Mouse (Mus musculus) midbrain, embryonic 13.5 days (tissue): ENCODE data around the gene Kcna7. TPM values are rescaled to one million over a fixed set of nuclear protein-coding genes. Genes with fewer than 3 reads are reported as not detected.
A peak's percentile ranks its signal among the peaks of the same experiment; 100 is the strongest.

Experiments used
- ATAC-seq: fragments of 200-750 bp; cut with Nextera tagmentation; 2 replicates; pipeline ENCODE4 v1.8.0; 2017; ENCODE audit warnings: mild to moderate bottlenecking, moderate TSS enrichment, moderate library complexity
- H3K27ac ChIP-seq: fragments of 300-500 bp; sonication (generic); 2 replicates; pipeline ENCODE4 v1.5.1; 2015; ENCODE audit warnings: inconsistent platforms, mild to moderate bottlenecking, moderate library complexity
- H3K27me3 ChIP-seq: fragments of 300-500 bp; sonication (generic); 2 replicates; pipeline ENCODE4 v1.6.1; 2015; ENCODE audit warnings: mild to moderate bottlenecking, inconsistent platforms
- H3K36me3 ChIP-seq: fragments of 300-500 bp; sonication (generic); 2 replicates; pipeline ENCODE4 v1.6.1; 2015; ENCODE audit warnings: mild to moderate bottlenecking, inconsistent platforms
- H3K4me1 ChIP-seq: fragments of 300-500 bp; sonication (generic); replicated peaks from 2 replicates; pipeline ENCODE4 v1.6.1; 2015; ENCODE audit warnings: inconsistent platforms
- H3K4me2 ChIP-seq: fragments of 300-500 bp; sonication (generic); replicated peaks from 2 replicates; pipeline ENCODE4 v1.6.1; 2015; ENCODE audit warnings: moderate library complexity, mild to moderate bottlenecking, inconsistent platforms
- H3K4me3 ChIP-seq: fragments of 300-500 bp; sonication (generic); replicated peaks from 2 replicates; pipeline ENCODE4 v1.5.1; 2015; ENCODE audit warnings: mild to moderate bottlenecking, inconsistent platforms
- H3K9ac ChIP-seq: fragments of 300-500 bp; sonication (generic); replicated peaks from 2 replicates; pipeline ENCODE4 v1.6.1; 2015; ENCODE audit warnings: mild to moderate bottlenecking, inconsistent platforms
- H3K9me3 ChIP-seq: fragments of 300-500 bp; sonication (generic); 2 replicates; pipeline ENCODE4 v1.6.1; 2016; ENCODE audit warnings: mild to moderate bottlenecking, inconsistent platforms
- WGBS: fragments of 180-500 bp; shearing (Covaris S2); methylation state at CpG from one replicate; pipeline ENCODE4 v1.1.7; 2015; 5-methylcytosine and 5-hydroxymethylcytosine counted together
- polyA plus RNA-seq: library from polyadenylated mRNA; unstranded; fragments of >200 nt; fragmentation: Nextera tagmentation; extraction: Ambion mirVana; gene quantifications from 2 replicates; pipeline ENCODE4 v1.2.1, GENCODE M21; 2015

Kcna7 gene
- polyA plus RNA-seq, 1 experiment from 2014 or later: not detected

DNA sequence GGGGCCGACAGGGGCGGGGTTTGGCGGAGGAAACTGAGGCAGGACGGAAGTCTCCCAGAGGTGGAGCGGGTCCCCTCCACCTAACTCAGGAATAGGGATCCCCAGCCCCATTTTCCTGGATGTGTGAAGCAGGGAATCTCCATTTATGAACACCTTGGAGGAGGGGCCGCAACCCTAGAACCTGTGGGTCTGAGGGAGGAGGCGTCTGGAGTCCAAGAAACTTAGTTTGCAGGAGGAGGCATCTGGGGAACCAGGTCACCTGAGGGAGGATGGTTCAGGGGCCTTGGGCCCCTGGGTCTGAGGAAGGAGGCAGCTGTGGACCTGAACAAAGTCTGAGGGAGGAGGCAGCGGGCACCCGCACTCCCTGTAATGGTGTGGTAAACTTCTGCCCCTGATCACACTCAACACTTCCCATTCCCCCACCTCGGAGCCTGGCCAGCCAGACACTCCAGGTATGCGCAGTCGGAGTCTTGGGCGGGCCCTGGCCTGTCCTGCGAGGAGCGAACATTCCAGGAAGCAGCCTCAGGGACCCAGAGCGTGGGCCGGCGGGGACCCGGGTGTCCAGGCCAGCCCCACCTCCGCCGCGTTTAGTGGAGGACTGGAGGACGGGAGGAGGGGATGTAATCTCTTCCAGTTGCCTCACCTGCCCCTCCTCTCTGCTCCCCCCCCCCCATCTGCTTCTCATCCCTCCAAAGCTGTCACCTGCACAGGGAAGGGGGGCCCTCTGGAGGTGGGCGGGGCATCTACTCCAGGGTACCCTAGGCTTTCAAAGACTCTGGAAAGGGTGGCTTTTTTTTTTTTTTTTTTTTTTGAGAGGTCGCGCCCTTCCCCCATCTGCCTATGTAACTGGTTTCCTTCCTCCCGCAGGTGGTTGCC, 8.6 kb downstream of the Kcna7 start:
- ATAC-seq: peak; percentile 46; the same call in 1 of the 2 replicates
- WGBS: 2% methylated on average over 27 of the region's 27 CpGs
- peak overlapping the region; percentile 64 for H3K9ac ChIP-seq

DNA sequence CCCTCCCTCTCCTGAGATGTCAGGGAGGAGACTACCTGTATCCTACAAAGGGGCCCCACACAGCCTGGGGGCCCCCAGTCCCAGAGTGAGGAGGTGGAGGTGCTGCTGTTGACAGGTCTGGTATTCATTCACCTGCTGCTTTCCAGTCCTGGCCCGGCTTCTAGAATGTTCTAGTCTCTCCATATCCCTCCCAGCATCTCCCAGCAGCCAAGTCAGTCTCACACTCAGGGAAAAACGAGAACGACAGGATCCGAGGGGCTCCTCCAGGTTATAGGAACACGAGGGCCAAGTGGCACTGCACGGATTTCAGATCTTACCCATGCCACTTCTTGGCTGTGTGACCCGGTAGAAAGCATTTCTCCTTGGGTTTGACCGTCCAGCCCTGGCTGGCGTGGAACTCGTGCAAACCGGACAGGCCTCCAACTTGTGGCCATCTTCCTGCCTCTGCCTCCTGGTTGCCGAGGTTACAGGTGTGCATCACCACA, 9.3 kb downstream of the Kcna7 start:
- WGBS: 44% methylated on average over 12 of the region's 12 CpGs
- Histone ChIP-seq H3K9me3 (no peaks in the 10 kb centered on the region), H3K36me3 (no peaks in the 10 kb centered on the region), H3K4me1 (peaks cover 17% of the 10 kb centered on the region), H3K27ac (no peak overlapping the region), H3K27me3 (peaks cover 100% of the 10 kb centered on the region), H3K4me3 (no peak overlapping the region), H3K4me2 (no peak overlapping the region), H3K9ac (no peak overlapping the region)
- ATAC-seq: no peak

More for the DNA sequence above, 8.6 kb downstream of the Kcna7 start:
- Histone ChIP-seq H3K36me3 (no peaks in the 10 kb centered on the region), H3K4me2 (peak overlapping the region; percentile 67), H3K27ac (no peak overlapping the region), H3K9me3 (no peaks in the 10 kb centered on the region), H3K4me1 (peaks cover 17% of the 10 kb centered on the region), H3K4me3 (peak overlapping the region; percentile 41), H3K27me3 (peaks cover 100% of the 10 kb centered on the region)

DNA sequence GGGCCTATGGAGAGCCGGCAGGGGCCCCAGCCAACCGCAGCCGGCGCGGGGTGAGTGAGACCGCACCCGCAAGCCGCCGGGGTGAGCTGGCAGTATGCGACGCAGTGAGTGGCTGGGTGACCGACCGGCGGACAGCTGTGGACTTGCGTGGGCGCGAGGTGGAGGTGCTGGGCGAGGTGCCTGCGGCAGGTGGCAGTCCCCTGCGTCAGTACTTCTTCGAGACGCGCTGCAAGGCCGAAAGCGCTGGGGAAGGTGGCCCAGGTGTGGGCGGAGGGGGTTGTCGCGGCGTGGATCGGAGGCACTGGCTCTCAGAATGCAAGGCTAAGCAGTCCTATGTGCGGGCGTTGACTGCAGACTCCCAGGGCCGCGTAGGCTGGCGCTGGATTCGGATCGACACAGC, 10.2 kb downstream of the Kcna7 start:
- WGBS: 13% methylated on average over 37 of the region's 37 CpGs
- Histone ChIP-seq H3K27ac (no peak overlapping the region), H3K9me3 (no peaks in the 10 kb centered on the region), H3K9ac (peak overlapping the region; percentile 10; the same call in 1 of the 2 replicates), H3K4me3 (no peak overlapping the region), H3K27me3 (peaks cover 100% of the 10 kb centered on the region), H3K4me1 (peaks cover 17% of the 10 kb centered on the region), H3K4me2 (peak overlapping the region; percentile 26; the same call in 1 of the 2 replicates), H3K36me3 (peaks cover 4% of the 10 kb centered on the region)
- no peak for ATAC-seq

DNA sequence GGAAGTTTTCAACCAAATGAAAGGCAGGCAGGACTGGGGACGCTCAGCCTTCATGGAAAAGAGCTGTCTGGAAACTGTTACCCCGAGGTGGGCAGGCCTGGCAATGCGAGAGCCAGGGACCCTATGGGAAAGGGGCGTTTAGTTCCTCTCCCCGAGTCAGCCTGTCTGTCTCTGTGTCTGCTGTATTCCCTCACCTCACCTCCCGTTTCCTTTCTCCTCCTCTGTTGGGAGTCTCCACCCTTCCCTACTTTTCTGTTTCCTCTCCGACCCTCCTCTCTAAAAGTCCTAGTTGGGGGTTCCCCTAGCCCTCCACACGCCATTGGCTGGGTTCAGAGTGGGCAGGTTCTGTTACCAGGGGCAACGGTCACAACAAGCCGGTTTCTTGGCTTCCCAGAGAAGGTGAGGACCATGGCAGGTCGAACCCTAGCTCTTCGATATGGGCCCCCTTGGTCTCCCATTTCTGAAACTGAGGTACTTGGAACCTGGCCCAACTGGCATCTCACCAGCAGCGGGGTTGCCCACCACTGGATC, 12.6 kb downstream of the Kcna7 start:
- no peak overlapping the region for H3K4me2 ChIP-seq
- H3K36me3 ChIP-seq: peaks cover 27% of the 10 kb centered on the region
- H3K9me3 ChIP-seq: no peaks in the 10 kb centered on the region
- 12% methylated on average over 13 of the region's 13 CpGs for WGBS
- H3K4me3 ChIP-seq: no peak overlapping the region
- peaks cover 87% of the 10 kb centered on the region for H3K27me3 ChIP-seq
- H3K9ac ChIP-seq: no peak overlapping the region
- H3K27ac ChIP-seq: no peak overlapping the region
- ATAC-seq: no peak
- H3K4me1 ChIP-seq: peaks cover 17% of the 10 kb centered on the region

DNA sequence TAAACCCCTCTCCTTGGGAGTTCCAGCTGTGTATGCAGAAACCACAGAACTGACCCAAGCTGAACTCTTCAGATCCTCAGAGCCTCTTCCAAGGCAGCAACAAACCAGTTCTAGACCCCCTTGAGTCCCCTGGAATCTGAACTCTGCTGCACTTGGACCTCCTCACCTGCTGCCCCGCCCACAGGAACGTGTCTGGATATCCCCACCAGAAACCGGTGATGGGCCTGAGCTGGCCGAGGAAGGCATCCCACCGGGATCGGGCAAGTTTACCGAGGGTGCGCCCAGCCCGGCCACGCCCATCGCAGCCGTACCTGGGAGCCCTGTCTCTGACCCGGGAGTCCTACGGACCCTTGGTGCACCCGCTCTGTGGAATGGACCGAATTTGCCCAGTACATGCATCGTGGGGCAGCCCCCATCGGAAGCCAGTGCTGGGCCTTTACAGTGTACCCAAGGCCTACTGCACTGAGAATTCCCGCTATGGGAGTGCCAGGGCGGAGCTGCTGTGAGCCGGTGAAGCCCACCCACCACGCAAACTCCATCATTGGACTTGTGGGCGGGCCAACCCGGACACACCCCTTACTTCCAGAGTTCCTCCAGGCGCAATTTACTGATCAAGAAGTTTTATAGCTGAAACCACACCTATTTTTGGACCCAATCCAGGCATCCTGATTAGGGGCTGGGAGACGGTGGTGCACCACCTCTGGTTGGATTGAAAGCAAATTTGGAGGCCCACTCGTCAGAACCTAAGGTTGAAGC, 14.6 kb downstream of the Kcna7 start:
- Histone ChIP-seq H3K4me1 (peaks cover 4% of the 10 kb centered on the region; the same call in 1 of the 2 replicates), H3K27ac (no peak overlapping the region), H3K9ac (no peak overlapping the region), H3K9me3 (no peaks in the 10 kb centered on the region), H3K27me3 (peaks cover 67% of the 10 kb centered on the region), H3K36me3 (peaks cover 48% of the 10 kb centered on the region), H3K4me3 (no peak overlapping the region), H3K4me2 (no peak overlapping the region)
- ATAC-seq: no peak
- 16% methylated on average over 27 of the region's 27 CpGs for WGBS

DNA sequence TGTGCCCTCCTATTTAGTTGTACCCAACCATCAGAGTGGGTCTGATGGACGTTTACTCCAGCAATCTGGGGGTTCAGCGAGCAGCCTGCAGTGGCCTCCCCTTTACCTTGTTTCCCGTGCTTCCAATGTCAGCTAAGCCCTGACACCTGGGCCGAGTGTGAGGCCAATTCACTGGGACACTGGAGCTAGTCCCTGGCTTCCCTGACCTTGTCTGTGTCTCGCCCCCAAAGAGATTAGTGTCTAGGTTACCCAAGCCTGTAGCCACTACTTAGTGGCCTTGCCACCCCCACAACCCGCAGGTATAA, 15.1 kb downstream of the Kcna7 start, which contains the start of gene Lhb:
TSS of gene Lhb (plus strand) at position 206 of the 305 bp plus-strand sequence.
- peaks cover 2% of the 10 kb centered on the region; the same call in 1 of the 2 replicates for H3K4me1 ChIP-seq
- WGBS: 67% methylated on average over 6 of the region's 6 CpGs
- no peak within 1 kb of the TSS for H3K4me2 ChIP-seq
- no peak within 1 kb of the TSS for H3K27ac ChIP-seq
- H3K36me3 ChIP-seq: peaks cover 53% of the 10 kb centered on the region
- H3K4me3 ChIP-seq: no peak within 1 kb of the TSS
- H3K27me3 ChIP-seq: peaks cover 62% of the 10 kb centered on the region
- no peak within 1 kb of the TSS for H3K9ac ChIP-seq
- no peaks in the 10 kb centered on the region for H3K9me3 ChIP-seq
- no peak for ATAC-seq

DNA sequence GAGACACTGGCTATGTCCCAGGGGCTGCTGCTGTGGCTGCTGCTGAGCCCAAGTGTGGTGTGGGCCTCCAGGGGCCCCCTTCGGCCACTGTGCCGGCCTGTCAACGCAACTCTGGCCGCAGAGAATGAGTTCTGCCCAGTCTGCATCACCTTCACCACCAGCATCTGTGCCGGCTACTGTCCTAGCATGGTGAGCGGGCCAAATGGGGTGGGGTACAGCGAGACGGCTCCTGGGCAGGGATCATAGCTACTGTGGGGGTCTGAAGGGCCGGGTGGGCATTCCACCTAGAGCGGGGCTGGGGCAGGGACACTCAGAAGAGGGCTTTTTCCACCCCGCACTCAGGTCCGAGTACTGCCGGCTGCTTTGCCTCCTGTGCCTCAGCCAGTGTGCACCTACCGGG, 15.7 kb downstream of the Kcna7 start:
- Histone ChIP-seq H3K36me3 (peaks cover 57% of the 10 kb centered on the region), H3K4me3 (no peak overlapping the region), H3K9ac (no peak overlapping the region), H3K4me2 (no peak overlapping the region), H3K4me1 (no peaks in the 10 kb centered on the region), H3K9me3 (no peaks in the 10 kb centered on the region), H3K27ac (no peak overlapping the region), H3K27me3 (peaks cover 56% of the 10 kb centered on the region)
- WGBS: 88% methylated on average over 14 of the region's 14 CpGs
- no peak for ATAC-seq

DNA sequence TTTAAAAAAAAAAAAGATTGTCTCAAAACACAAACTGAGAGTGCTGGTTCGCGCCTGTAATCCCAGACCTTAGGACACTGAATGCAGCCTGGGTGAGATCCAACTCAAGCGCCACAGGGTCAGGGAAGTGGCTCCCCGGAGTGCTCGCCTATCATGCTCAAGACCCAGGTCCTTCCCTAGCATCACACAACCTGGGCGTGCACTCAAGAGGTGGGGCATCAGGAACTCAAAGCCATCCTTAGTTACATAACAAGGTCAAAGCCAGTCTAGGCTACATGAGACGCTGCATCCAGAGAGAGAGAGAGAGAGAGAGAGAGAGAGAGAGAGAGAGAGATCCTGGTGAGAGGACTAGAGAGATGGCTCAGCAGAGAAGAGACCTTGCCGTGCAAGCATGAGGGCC, 21.1 kb downstream of the Kcna7 start:
- no peak overlapping the region for H3K9ac ChIP-seq
- H3K4me1 ChIP-seq: no peaks in the 10 kb centered on the region
- no peak for ATAC-seq
- H3K9me3 ChIP-seq: no peaks in the 10 kb centered on the region
- no peak overlapping the region for H3K4me3 ChIP-seq
- no peak overlapping the region for H3K27ac ChIP-seq
- WGBS: 95% methylated on average over 8 of the region's 8 CpGs
- H3K4me2 ChIP-seq: no peak overlapping the region
- peaks cover 2% of the 10 kb centered on the region; the same call in 1 of the 2 replicates for H3K27me3 ChIP-seq
- peaks cover 93% of the 10 kb centered on the region for H3K36me3 ChIP-seq

DNA sequence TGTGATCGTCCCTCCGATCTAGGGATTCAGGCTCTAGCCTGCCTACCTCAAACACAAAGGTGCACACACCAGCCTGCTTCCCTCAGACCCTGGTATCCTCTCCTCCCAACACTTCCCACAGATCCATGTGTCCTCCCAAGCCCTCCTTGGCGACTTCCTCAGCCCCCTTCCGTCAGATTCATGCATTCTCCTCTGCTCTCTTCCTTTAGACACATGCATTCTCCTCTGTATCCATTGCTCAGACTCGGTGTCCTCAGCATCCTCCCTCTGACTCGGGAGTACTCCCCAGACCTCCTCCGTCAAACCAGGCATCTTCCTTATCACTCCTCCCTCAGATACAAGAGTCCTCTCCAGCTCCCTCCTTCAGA, 28.4 kb downstream of the Kcna7 start:
- Histone ChIP-seq H3K27ac (peak overlapping the region; percentile 94), H3K27me3 (no peaks in the 10 kb centered on the region), H3K4me2 (peak overlapping the region; percentile 99), H3K9ac (peak overlapping the region; percentile 92), H3K9me3 (no peaks in the 10 kb centered on the region), H3K4me1 (peaks cover 47% of the 10 kb centered on the region), H3K36me3 (peaks cover 33% of the 10 kb centered on the region), H3K4me3 (peak overlapping the region; percentile 95)
- under 1% methylated on average over 7 of the region's 7 CpGs for WGBS
- ATAC-seq: no peak

DNA sequence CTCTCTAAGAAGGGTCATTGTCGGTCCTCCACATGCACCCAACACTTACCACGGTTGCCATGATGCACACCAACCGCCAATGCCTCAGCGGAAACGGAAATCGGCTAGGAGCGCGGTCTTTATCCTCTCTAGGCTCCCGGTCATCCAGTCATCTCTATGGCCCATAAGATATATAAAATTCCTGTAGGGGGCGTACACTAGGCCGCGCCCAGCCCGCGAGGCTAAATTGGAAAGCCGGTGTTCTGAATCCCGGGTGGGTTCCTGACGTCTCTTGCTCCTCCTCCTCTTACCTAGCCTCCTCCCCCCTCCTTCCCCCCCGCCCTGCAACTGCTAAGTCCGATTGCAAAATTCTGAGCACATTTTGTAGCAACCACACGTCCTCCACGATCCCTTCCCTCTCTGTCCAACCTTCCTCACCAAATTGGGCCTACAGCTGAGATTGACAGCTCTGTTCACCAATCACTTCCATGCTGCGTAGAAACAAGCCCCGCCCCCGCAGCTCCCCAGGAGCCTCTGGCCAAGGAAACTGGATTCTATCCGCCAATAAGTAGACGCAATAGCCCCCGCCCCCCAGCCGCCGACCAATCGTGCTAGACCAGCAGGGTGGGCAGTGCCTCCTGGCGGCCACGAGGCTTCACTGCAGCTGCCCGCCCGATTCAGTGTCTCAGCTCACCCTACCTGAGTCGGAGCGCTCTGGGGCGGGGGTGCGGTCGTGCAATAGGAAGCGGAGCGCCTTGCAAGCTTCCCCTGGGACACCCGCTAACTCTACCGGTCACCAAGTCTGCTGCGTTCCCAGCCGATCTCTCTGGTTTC, 29.0 kb downstream of the Kcna7 start, which contains the start of gene Gys1:
TSS of gene Gys1 (plus strand) at position 642 of the 813 bp plus-strand sequence.
- Histone ChIP-seq H3K9me3 (no peaks in the 10 kb centered on the region), H3K4me1 (peaks cover 47% of the 10 kb centered on the region), H3K27ac (peak within 1 kb of the TSS; percentile 94), H3K27me3 (no peaks in the 10 kb centered on the region), H3K4me3 (peak within 1 kb of the TSS; percentile 95), H3K9ac (peak within 1 kb of the TSS; percentile 92), H3K36me3 (peaks cover 27% of the 10 kb centered on the region), H3K4me2 (peak within 1 kb of the TSS; percentile 99)
- peak; percentile 97 for ATAC-seq
- under 1% methylated on average over 45 of the region's 45 CpGs for WGBS

DNA sequence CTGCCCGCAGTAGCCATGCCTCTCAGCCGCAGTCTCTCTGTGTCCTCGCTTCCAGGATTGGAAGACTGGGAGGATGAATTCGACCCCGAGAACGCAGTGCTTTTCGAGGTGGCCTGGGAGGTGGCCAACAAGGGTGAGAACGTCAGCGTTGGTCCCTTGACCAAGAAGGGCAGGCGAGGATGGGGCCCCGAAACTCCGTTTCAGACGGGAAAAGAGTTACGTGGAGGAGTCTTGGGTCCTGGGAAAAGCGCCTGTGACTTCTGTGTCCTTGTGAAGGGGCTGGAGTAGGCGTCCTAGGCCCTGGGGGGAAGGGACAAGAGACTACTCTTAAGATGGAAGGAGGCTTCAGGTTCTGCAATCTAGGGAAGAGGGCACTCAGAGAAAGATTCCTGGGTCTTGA, 29.6 kb downstream of the Kcna7 start:
- Histone ChIP-seq H3K36me3 (peaks cover 24% of the 10 kb centered on the region), H3K27me3 (no peaks in the 10 kb centered on the region), H3K9me3 (no peaks in the 10 kb centered on the region), H3K9ac (peak overlapping the region; percentile 79), H3K4me1 (peaks cover 47% of the 10 kb centered on the region), H3K4me2 (peak overlapping the region; percentile 99), H3K27ac (peak overlapping the region; percentile 35; the same call in 1 of the 2 replicates), H3K4me3 (peak overlapping the region; percentile 95)
- no peak for ATAC-seq
- 1% methylated on average over 16 of the region's 16 CpGs for WGBS
